Comparison of ENCODE assay signal across 13 mouse cellular contexts in the genomic region with DNA sequence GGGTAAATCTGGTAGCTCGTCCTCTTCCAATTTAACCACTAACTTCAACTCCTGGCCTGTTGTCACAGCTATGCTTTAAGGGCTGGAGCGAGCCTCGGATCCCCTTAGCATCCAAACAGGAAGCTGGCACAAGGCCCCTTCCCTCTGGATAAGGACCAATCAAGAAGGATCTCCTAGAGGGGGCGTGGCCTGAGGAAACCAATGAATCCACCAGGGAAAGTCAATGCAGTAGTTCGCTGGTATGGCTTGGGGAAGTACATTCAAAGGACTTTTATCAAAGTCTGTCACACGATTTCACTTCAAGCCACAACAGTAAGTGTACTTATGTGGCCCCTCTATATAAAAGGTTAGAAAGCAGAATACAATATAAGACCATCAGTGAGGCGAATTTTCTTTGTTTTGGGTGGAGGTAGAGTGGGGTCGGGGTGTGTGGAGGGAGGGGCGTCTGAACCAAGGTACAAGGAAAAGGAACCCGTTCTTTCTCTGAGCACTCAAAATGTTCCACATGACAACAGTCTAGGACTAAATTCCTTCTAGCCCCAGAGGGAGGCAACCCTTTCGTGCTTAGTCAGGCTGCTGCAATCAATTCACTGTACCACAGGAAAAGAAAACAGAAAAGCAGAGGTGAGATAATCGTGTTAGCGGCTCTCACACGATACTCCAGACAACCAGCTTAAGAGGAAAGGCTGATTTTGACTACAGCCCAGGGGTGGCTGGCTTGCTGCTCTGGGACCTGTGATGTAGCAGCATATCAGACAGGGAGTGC. TPM values are rescaled to one million over a fixed set of nuclear protein-coding genes. Genes with fewer than 3 reads are reported as not detected.
A peak's percentile ranks its signal among the peaks of the same experiment; 100 is the strongest.
DNase-seq lines count a peak whose midpoint lies in the region; ATAC-seq lines count a peak whose summit lies in the region.
"Had no signal": no experiment of that assay in that cellular context is flagged by ENCODE, and none has a peak within 500 bp of the region (broad histone marks: within the 10 kb centered on the region; RNA-seq: fewer than 3 reads in every experiment).

No protein-coding gene starts in this region.

- DNase-seq in heart, adult 18-20 months, result no peak
- peak; percentile 26 for DNase-seq in neural tube, embryonic 11.5 days (ENCODE audit: low spot score)
- no peak for DNase-seq in neural tube, embryonic 10.5 days (ENCODE audit: extremely low spot score, low spot score)
- no peak for DNase-seq in gastrocnemius, postnatal 36 days
- DNase-seq in frontal cortex, postnatal 10 days (ENCODE audit: low spot score in 2 of 2), result no peak
- DNase-seq: cerebellum, adult 9-10 months; kidney, adult 11 months had no signal

- peak overlapping the region; percentile 21; the same call in 1 of the 2 replicates for H3K4me2 ChIP-seq in heart, embryonic 16.5 days (ENCODE audit: low read depth, low read length)
- H3K4me2 ChIP-seq in neural tube, embryonic 11.5 days (ENCODE audit: low read depth), result no peak overlapping the region
- H3K4me2 ChIP-seq: neural tube, embryonic 13.5 days had no signal

- no peaks in the 10 kb centered on the region for H3K27me3 ChIP-seq in heart, embryonic 16.5 days (ENCODE audit: control insufficient read depth, insufficient read depth, low read length)
- H3K27me3 ChIP-seq in neural tube, embryonic 11.5 days (ENCODE audit: control insufficient read depth, insufficient read depth, low read length), result no peaks in the 10 kb centered on the region
- H3K27me3 ChIP-seq: neural tube, embryonic 13.5 days had no signal

- WGBS in heart, embryonic 16.5 days, result 38% methylated on average over 14 of the region's 14 CpGs
- WGBS in neural tube, embryonic 11.5 days, result 74% methylated on average over 14 of the region's 14 CpGs

- no peaks in the 10 kb centered on the region for H3K9me3 ChIP-seq in heart, embryonic 16.5 days (replicated peaks; ENCODE audit: control insufficient read depth, low read length)
- no peaks in the 10 kb centered on the region for H3K9me3 ChIP-seq in neural tube, embryonic 11.5 days (ENCODE audit: control insufficient read depth, low read length)
- H3K9me3 ChIP-seq: limb, embryonic 10.5 days; neural tube, embryonic 13.5 days had no signal

- no peak for ATAC-seq in heart, embryonic 16.5 days (replicated peaks; ENCODE audit: extremely low read depth, insufficient read depth, low FRiP score)
- ATAC-seq in neural tube, embryonic 11.5 days (ENCODE audit: insufficient read depth, low FRiP score, low TSS enrichment), result no peak
- ATAC-seq in common myeloid progenitor, adult 5-6 weeks (replicated peaks; ENCODE audit: low read depth, poor library complexity, severe bottlenecking), result peak; percentile 36; the same call in 1 of the 2 replicates
- peak; percentile 51 for ATAC-seq in megakaryocyte-erythroid progenitor cell, adult 5-6 weeks (replicated peaks; ENCODE audit: low FRiP score, low TSS enrichment, poor library complexity, severe bottlenecking)

- no peaks in the 10 kb centered on the region for H3K4me1 ChIP-seq in heart, embryonic 16.5 days (ENCODE audit: control insufficient read depth, insufficient read depth, low read length)
- no peaks in the 10 kb centered on the region for H3K4me1 ChIP-seq in neural tube, embryonic 11.5 days (ENCODE audit: control insufficient read depth, insufficient read depth, low read length)
- H3K4me1 ChIP-seq: limb, embryonic 10.5 days; neural tube, embryonic 13.5 days had no signal

- no peaks in the 10 kb centered on the region for H3K36me3 ChIP-seq in heart, embryonic 16.5 days (ENCODE audit: control insufficient read depth, insufficient read depth)
- no peaks in the 10 kb centered on the region for H3K36me3 ChIP-seq in neural tube, embryonic 11.5 days (ENCODE audit: control insufficient read depth, insufficient read depth, low read length)
- H3K36me3 ChIP-seq: limb, embryonic 10.5 days; neural tube, embryonic 13.5 days had no signal

- H3K4me3 ChIP-seq in heart, embryonic 16.5 days (ENCODE audit: low read length), result no peak overlapping the region
- H3K4me3 ChIP-seq in neural tube, embryonic 11.5 days (ENCODE audit: low read depth, low read length), result no peak overlapping the region
- H3K4me3 ChIP-seq: limb, embryonic 10.5 days; neural tube, embryonic 13.5 days had no signal

- H3K27ac ChIP-seq in heart, embryonic 16.5 days (ENCODE audit: low read length), result no peak overlapping the region
- no peak overlapping the region for H3K27ac ChIP-seq in neural tube, embryonic 11.5 days (ENCODE audit: low read depth, low read length)
- H3K27ac ChIP-seq: limb, embryonic 10.5 days; neural tube, embryonic 13.5 days; stomach, postnatal 0 days had no signal

- intact Hi-C loops in gastrocnemius, postnatal 36 days (cut with DNase I), result no loop called here

- no peak overlapping the region for H3K9ac ChIP-seq in heart, embryonic 16.5 days (ENCODE audit: low read length)
- no peak overlapping the region for H3K9ac ChIP-seq in neural tube, embryonic 11.5 days (ENCODE audit: low read length)
- H3K9ac ChIP-seq: neural tube, embryonic 13.5 days had no signal

RNA-seq across cellular contexts. Expression of gene Zdhhc14, which starts 16.2 kb away (rescaled TPM):
- polyA plus RNA-seq in heart, embryonic 16.5 days (2015; fragmentation: Nextera tagmentation; extraction: Ambion mirVana), result 1.3 TPM in 2 replicates
- 1 to 10 TPM; 4.5 to 5.7 TPM for total RNA-seq in heart, adult 18-20 months (2021)
- polyA plus RNA-seq in neural tube, embryonic 11.5 days (2014; fragmentation: Nextera tagmentation; extraction: Ambion mirVana), result 2.6 and 3.3 TPM in 2 replicates
- 2.2 and 5.5 TPM in 2 replicates for total RNA-seq in common myeloid progenitor, adult 5-6 weeks (2017)
- total RNA-seq in megakaryocyte-erythroid progenitor cell, adult 5-6 weeks (2014; fragmentation: Nextera tagmentation), result 17.2 and 19.2 TPM in 2 replicates
- total RNA-seq in megakaryocyte-erythroid progenitor cell, adult 5-6 weeks (2017), result 7.0 and 9.8 TPM in 2 replicates
- total RNA-seq in gastrocnemius, postnatal 36 days (2021), result 1 to 10 TPM; 2.4 to 3.1 TPM

RNA-seq across cellular contexts. Expression of gene Tmem242, which starts 36.1 kb away (rescaled TPM):
- polyA plus RNA-seq in heart, embryonic 16.5 days (2015; fragmentation: Nextera tagmentation; extraction: Ambion mirVana), result 123 and 126 TPM in 2 replicates
- total RNA-seq in heart, adult 18-20 months (2021), result 100 to 1,000 TPM; 172 to 185 TPM
- polyA plus RNA-seq in neural tube, embryonic 11.5 days (2014; fragmentation: Nextera tagmentation; extraction: Ambion mirVana), result 118 and 139 TPM in 2 replicates
- total RNA-seq in common myeloid progenitor, adult 5-6 weeks (2017), result 48.0 and 52.0 TPM in 2 replicates
- total RNA-seq in megakaryocyte-erythroid progenitor cell, adult 5-6 weeks (2014; fragmentation: Nextera tagmentation), result 39.4 and 43.1 TPM in 2 replicates
- total RNA-seq in megakaryocyte-erythroid progenitor cell, adult 5-6 weeks (2017), result 31.2 and 34.8 TPM in 2 replicates
- 100 to 1,000 TPM; 131 to 146 TPM for total RNA-seq in gastrocnemius, postnatal 36 days (2021)

RNA-seq across cellular contexts. Expression of gene Ldhal6b, which starts 57.6 kb away (rescaled TPM):
- not detected in 2 replicates for polyA plus RNA-seq in heart, embryonic 16.5 days (2015; fragmentation: Nextera tagmentation; extraction: Ambion mirVana)
- under 1 TPM; 0.25 to 0.46 TPM for total RNA-seq in heart, adult 18-20 months (2021)
- 0.16 TPM in 1 of 2 replicates, not detected in the other for polyA plus RNA-seq in neural tube, embryonic 11.5 days (2014; fragmentation: Nextera tagmentation; extraction: Ambion mirVana)
- 0.14 TPM in 1 of 2 replicates, not detected in the other for total RNA-seq in common myeloid progenitor, adult 5-6 weeks (2017)
- 3.8 TPM in 1 of 2 replicates, not detected in the other for total RNA-seq in megakaryocyte-erythroid progenitor cell, adult 5-6 weeks (2014; fragmentation: Nextera tagmentation)
- 1.0 and 1.4 TPM in 2 replicates for total RNA-seq in megakaryocyte-erythroid progenitor cell, adult 5-6 weeks (2017)
- under 1 TPM; 0.47 to 0.82 TPM for total RNA-seq in gastrocnemius, postnatal 36 days (2021)
- polyA plus RNA-seq: limb, embryonic 10.5 days; stomach, postnatal 0 days had no signal

Comparison
In these comparisons a context has a peak if more than half of its experiments do, and no peak if none do; other contexts are left out.
1. ATAC-seq: peak in common myeloid progenitor, adult 5-6 weeks (single experiment) and megakaryocyte-erythroid progenitor cell, adult 5-6 weeks (single experiment); none in heart, embryonic 16.5 days (single experiment) and neural tube, embryonic 11.5 days (single experiment).